Mouse (Mus musculus) cerebellum, adult 8-10 months (tissue): ENCODE results near the gene Prm1.
A peak's percentile ranks its signal among the peaks of the same experiment; 100 is the strongest.
"Not testable (repeated sequence)": the region's sequence is repeated elsewhere in the genome, so short reads cannot be mapped to it uniquely, and the experiment has no call there.

Experiments
- DNase-seq: peaks from one replicate; pipeline ENCODE4 v3.0.0; 2022

The Prm1 gene

DNA sequence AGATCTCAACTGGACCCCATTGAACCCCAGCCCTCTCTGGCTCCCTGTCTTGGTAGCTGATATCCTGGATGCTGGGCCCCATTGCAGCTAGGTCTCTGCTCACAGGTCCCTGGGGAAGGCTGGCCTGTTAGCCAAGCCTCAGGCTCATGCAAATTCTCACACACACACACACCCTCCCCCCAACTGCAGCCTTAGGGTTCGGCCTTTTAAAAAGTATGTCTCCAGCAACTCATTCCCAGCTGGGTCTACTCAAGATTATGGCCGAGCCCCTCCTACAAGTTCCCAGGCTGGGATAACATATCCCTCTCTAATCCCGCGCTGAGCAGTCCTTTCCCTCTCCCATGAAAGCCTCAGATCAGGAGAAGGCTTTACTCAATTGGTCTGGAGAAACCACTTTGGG, 15.7 kb upstream of the Prm1 start:
- DNase-seq, result no peak

DNA sequence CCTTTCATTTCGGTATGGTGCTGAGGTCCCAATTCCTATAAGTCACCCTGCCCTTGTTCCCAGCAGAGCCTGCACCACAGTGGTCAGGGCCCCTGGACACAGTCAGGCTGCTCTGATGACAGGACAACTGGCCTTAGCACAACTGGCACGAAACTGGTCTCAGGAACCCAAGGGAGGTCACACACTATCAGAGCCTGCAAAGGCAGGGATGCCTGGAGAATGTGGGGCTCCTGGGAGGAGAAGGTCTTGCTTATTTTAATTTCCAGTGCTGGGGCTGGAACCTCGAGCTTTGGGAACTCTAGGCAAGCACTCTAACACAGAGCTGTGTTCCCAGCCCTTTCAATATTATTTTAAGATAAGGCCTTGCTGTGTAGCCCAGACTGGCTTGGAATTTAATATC, 14.3 kb upstream of the Prm1 start:
- no peak for DNase-seq

DNA sequence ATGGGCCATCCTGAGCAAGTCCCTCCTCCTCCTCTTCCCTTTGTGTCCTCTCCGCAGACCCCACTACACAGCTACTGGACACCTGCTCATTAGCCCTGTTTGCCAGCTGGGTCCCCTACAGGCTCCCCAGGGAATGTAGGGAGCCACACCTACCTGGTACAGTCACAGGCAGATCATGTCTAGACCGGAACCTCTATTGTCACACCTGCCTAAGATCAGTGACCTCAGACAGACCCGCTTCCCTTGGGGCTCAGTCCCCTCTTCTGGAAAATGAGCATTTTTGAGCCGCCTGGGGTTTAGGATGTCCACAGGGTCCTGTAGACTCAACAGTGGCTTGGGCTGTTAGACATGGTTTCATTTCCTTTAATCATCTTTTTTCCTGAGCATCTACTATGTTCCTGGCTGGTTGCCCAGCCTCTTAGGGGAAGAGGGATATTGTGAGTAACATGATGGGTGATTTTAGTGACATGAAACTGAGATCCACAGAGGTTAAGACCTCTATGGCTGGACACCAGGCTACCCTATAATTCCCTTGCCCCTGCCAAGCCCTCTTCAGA, 13.0 kb upstream of the Prm1 start:
- no peak for DNase-seq

DNA sequence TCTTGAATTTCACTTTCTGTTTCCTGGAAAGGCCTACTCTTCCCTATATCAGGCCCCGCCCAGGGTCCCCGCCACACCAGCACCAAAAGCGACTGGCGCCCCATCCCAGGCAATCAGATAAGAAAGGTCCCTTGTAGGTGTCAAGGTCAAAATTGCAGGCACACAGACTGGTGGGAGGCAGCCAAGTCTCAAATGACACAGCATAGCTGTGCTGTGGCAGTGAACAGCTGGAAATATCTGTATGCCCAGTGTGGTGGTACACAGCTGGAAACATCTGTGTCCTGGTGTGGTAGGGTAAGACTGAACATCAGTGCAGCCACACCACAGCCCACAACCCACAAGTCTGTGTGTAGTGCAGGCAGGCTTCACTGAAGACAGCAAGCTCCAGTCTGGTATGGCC, 9.2 kb upstream of the Prm1 start:
- no peak for DNase-seq

DNA sequence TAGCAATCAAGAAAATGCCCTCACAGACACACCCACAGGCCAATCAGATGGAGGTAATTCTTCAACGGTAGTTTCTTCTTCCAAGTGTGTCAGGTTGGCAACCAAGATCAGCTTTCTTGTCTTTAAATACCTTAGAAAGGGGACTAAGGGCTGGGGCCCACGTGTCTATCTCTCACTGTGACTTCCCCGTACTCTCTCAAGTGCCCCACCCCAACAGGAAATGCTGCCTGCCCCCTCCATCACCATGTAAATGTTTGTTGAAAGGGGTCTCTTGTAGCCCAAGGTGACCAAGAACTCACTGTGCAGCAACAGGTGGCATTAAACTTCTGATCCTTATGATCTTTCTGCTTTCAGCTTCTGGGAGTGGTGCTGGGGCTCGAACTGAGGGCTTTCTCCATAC, 8.1 kb upstream of the Prm1 start:
- no peak for DNase-seq

DNA sequence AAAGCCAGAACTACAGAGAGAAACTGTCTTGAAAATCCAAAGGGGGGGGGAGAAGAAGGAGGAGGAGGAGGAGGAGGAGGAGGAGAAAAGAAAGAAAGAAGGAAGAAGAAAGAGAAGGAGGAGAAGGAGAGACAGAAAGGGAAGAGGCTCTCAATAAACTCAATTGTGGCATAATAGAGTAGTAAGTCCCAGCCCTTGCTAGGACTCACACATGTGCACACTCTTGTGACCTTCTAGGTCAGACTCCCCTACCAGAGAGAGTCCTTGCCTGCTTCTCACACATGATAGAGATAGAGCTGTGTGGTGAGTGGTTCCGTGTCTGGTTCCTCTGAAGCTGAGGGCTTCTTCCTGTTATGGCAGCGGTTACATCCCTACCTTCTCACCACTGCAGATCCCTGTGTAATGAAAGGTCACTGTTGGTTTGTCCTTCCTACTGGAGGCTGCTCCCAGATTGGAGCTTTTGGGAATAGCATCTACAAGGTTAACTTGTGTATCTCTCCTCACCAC, 7.3 kb upstream of the Prm1 start, which contains the start of gene Gm11172:
Gene Gm11172, plus strand, starts transcription at position 51 of the 507 bp plus-strand sequence.
- no peak for DNase-seq

DNA sequence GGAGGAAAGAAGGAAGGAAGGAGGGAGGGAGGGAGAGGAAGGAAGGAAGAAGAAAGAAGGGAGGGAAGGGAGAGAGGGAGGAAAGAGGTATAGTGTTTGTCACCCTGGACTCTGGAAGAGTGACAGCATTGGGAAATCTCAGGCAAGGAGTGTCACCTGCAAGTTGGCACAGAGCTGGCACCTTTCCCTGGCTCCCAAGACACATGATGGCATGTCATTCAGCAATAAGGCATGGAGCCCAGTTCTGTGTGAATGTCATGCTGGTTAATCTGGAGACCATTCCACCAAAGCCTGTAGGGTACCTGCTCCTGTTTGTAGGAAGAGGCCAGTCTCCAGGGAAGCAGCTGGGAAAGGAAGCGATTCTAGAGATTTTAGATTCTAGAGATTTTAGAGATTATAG, 4.7 kb upstream of the Prm1 start:
- no peak for DNase-seq

DNA sequence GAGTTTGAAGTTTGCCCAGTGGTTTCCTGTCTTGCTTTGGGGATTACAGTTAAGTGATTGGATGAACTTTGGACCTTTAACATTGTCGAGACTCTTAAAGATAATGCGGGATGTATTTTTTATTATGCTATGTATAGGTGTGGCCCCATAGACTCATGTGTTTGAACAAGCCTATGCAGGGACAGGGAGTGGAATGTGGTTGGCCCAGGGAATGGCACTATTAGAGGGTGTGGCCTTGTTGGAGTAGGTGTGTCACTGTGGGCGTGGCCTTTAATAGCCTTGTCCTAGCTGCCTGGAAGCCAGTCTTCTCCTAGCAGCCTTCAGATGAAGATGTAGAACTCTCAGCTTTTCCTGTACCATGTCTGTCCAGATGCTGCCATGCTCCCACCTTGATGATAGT, 3.2 kb downstream of the Prm1 start:
- DNase-seq, result not testable (repeated sequence)

DNA sequence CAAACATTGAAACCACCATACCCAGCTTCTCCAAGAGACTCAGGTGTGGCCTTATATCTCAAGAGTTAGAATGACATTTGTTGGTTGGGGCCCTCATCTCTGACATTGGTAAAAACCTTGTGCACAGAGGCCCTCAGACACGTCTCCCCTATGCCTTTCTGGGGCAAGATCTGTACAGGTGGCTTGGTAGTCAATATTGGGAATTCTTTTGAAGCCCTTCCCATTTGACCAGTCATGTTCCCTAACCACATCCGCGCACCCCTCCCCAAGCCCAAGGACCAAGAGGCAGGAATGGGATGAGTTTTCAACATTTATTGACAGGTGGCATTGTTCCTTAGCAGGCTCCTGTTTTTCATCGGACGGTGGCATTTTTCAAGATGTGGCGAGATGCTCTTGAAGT, 9.6 kb downstream of the Prm1 start, which contains the start of gene Prm2:
Gene Prm2, minus strand, starts transcription at position 101 of the 400 bp plus-strand sequence.
- DNase-seq, result no peak

DNA sequence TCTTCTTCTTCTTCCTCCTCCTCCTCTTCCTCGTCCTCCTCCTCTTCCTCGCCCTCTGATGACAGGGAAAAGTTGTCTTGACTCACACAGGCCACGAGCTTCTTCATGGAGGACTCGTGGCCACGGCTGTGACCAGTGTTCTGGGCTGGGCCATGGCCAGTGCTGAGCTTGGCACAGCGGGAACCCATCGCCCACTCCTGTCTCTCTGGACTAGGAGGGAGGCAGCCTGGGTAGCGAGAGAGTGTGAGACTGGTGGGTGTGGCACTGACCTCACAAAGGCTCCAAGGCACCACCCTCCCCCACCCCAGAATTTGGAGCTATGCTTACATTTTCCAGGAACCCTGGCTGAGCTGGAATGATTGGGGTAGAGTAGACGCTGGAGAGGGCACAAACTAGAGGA, 14.9 kb downstream of the Prm1 start, which contains the start of gene Prm3:
Gene Prm3, minus strand, starts transcription at position 213 of the 400 bp plus-strand sequence.
- no peak for DNase-seq

DNA sequence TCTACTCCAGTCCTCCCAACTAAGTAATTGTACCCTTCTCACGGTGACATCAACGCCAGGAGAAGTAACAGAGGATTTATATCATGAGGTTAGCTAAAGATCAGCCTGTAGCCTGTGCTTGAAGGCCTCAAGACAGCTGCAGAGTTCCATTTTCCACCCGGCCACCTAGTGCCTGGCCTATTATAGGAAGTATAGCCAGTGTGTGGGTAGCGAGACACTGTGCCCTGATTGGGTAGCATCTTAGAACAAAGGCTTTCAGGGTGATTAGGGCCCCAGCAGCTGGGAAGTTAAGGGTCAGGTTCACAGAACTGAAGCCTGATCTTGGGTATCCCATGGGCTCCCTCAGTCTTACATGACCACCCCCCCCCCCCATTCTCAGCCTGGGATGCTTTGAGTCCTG, 16.8 kb downstream of the Prm1 start:
- DNase-seq, result no peak

DNA sequence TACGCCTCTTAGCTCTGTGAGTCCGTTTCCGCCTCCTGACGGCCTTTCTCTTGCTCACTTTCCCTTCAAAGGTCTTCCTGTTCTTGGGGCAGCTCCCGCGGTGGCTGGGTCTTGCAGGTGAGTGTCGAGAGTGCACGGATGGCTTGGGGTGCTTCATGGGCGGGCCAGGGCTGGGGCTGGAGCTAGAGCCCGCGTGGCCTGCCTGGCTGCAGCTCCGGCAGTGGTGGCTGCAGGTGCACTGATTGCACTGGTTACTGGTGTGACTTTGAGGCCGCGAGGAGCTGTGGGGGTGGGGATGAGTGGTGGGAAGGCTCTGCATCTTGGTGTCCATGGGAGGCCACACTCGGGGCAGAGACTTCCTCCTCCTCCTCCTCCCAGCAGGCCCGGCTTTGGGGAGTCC, 17.4 kb downstream of the Prm1 start, which contains the start of gene Tnp2:
Gene Tnp2, minus strand, starts transcription at position 390 of the 400 bp plus-strand sequence.
- DNase-seq, result no peak

DNA sequence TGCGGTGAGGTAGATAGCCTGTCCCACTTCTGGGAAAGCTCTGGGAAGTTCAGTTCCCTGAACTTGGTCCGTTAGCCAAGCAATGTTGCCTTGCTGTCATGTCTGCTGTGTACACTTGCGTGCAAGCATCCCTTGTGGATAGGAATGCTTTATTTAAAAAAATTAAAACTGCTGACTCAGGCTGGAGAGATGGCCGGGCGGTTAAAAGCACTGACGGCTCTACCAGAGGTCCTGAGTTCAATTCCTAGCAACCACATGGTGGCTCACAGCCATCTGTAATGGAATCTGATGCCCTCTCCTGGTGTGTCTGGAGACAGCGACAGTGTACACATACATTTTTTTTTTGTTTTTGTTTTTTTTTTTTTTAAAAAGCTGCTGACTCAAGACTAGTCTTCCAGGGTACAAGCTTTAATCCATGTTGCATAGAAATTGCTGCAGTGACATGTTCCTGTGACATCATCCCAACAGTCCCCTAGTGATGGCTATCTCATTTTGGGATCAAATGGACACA, 18.0 kb downstream of the Prm1 start:
- DNase-seq, result no peak

DNA sequence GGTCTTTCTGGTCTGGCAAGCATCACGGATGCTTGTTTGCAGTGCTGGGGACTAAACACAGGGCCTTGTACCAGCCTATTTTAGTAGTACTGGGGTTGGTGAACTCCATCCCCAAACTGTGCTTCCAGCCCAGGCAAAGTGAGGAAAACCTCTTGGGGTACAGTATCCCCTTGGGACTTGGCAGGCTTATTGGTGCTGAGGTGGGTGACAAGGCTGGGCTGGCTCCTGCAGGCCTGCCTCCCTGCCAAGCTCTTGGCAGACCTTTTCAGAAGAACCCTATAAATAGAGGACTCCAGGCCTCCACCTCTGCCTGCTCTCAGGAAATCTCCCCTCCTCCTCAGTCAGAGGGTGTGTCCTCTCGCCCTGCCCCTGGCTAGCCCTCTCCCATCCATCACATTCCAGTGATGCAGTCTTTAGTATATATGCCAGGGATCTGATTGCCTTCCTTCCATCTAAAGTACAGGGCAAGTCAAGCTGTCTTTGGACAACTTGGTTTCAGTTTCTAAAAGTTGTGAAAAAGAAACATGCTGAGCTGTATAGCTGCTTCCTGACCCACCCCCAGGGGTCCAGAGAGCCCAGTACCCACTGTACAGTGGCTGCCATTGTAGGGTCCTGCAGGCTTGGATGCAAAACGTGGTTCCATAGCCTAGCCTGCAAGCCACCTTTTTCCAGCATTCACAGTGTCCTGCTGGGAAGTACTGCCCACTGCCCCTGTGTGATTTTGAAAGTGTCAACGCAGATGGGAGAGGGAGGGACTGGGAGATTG, 18.7 kb downstream of the Prm1 start:
- DNase-seq, result no peak

DNA sequence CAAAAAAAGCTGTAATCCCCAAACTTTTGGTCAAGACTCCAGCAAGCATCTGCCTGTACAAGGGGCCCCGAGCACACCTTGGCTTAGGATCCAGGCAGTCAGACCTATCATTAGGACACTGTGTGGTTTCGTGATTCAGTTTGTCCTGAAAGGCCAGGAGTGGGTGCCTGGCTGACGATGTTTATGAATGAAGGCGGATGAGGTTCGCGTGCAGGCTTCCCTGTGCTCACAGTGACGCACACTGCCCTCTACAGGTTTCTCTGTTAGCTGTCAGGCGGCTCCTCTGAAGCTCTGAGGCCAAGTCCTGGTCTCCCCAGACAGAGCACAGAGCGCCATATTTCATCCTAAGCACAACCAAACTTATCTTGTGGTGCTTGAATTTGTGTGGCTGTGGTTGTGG, 19.4 kb downstream of the Prm1 start:
- DNase-seq, result peak; percentile 83

DNA sequence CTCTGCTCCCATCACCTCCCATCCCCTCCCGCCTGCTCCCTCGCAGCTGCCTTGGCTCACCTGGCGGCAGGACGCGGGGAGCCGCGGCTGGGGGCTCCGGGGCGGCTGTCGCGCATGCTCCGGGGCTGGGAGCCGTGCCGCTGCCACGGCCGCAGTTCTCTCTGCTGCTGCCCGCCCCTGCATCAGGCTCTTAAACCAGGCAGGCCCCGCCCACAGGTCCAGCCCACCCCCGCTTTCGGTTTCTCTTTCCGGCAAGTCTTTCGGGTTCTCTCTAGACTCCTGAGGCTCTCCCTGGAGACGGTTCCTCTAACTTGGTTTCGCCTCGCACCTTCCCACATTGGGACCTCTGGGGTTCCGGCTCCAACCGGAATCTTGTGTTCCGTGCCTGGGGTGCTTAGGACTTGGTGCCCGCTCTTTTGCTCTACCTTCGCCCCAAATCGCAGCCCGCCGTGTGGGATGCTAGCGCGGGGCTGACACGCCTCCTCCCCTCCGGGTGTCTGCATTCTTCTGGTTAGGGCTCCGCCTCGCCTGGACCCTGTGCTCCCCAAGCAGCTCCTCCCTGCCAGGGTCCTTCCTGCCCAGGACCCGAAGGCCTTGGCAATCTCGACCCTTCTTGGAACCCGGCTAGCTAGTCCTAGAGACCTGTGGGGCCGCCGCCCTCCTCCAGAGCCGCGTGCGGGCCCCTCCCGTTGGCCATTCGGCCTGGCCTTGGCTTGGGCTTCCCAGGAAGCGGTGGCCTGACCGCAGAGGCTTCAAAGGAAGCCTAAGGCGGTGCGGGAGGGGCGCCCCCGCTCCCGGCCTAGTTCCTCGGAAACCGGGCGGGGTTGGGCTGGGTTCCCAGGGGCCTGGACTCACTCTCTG, 20.0 kb downstream of the Prm1 start, which contains the start of gene Socs1:
Gene Socs1, minus strand, starts transcription at position 166 of the 861 bp plus-strand sequence.
- DNase-seq, result peak; percentile 71

DNA sequence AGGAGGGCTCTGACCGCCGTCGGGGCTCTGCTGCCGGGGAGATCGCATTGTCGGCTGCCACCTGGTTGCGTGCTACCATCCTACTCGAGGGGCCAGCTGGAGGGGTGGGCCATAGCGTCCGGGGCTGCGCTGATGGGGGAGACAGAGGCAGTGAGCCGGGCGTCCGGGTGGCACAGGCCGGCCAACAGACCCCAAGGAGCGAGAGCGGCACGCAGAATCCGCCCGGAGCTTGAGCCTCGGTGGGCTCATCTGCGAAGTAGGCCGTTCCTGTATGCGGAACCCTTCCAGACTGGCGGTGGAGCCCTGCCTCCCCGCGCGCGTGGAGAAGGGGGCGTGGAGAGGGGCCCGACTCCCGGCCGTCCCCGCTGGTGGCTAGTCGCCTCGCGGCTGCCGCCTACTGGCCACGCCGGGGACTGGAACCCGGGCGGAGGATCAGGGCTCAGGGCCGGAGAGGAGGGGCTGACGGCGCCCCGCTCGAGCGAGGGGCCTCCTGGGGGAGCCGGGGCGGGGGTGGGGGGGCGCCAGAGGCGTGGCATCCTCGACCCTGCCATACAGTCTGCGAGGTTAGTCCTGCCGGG, 20.8 kb downstream of the Prm1 start:
- peak; percentile 86 for DNase-seq

DNA sequence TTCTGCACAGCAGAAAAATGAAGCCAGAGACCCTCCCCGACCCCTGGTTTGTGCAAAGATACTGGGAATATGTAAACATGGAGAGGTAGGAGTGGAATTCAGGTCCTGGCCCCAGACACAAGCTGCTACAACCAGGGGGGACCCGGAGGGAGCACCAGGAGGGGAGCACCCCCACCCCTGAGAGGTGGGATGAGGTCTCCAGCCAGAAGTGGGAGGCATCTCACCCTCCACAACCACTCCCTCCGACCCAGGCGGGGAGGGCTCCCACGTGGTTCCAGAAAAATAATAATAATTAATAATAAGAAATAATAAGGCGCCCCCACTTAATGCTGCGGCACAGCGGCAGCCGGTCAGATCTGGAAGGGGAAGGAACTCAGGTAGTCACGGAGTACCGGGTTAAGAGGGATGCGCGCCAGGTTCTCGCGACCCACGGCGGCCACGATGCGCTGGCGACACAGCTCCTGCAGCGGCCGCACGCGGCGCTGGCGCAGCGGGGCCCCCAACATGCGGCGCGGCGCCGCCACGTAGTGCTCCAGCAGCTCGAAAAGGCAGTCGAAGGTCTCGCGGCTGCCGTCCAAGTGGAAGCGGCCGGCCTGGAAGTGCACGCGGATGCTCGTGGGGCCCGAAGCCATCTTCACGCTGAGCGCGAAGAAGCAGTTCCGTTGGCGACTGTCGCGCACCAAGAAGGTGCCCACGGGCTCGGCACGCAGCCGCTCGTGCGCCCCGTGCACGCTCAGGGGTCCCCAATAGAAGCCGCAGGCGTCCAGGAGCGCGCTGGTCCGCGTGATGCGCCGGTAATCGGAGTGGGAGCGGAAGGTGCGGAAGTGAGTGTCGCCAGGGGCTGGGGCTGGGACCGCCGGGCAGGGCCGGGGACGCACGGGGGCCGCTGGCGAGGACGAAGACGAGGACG, 21.5 kb downstream of the Prm1 start:
- DNase-seq, result peak; percentile 35

DNA sequence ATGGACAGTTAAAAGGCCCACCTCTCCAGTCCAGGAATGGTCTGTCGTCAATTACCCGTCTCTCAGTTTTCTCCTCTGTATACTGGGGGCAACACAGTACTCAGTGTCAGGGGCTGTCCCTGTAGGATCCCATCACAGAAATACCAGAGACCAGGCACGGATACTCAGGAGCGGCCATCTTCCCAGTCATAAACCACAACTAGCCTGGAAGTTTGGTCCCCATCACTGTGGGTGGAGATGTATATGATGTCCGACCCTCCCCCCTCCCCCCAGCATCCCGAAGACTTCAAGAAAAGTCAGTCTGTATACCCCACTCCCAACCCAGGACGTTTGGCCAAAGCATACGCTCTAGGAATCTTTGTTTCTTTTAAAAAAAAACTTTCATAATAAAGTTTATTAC, 22.2 kb downstream of the Prm1 start:
- DNase-seq, result no peak

DNA sequence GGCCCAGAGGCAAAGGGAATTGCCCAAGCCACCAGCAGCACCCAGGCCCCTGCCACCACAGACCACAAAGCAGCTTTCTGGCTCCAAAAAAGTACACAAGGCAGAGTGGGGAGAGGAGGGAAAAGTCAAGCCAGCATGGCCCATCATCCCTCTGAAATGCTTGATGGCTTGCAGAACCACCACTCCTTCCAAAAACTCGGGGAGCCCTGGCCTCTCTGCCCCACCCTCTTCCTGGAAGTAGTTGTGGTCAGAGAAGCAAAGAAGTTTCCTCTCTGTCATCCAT, 22.5 kb downstream of the Prm1 start:
- DNase-seq, result no peak

DNA sequence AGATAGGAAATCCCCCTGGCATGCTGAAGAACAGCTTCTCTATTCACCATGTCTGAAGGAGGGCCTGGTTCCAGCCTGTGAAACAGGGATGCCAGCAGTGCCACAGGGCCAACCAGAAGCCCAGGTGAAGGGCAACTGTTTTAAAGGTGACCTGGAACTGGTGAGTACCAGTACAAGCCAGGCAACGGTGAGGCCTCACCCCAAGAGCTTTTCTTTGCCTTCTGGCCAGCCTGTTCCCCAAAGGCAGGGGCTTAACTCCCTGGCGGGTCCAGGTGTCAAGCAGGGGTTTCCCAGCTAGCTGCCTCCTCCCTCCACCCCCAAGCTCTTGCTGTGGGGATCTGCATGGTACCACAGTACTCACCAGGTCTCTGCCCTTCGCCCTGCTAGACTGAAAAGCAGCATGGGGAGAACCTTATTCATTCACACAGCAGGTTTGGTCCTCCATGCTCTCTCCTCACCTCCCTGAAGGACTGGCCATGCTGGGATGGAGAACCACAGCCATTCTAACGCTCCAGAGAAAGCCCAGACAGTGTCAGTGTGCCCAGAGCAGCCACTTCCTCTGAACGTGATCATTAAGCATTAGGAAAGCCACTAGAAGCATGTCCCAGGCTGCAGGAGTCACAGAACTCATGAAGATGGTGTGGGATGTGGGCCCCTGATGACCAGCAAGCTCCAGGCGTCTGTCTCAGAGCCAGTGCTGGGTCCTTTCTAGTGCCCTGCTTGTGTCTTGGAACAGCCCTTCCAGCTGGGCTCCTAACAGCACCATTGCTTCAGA, 23.1 kb downstream of the Prm1 start:
- no peak for DNase-seq
